Mouse (Mus musculus) retina, postnatal 7 days (tissue): ENCODE data around the gene Elmsan1.
"Not testable (repeated sequence)": the region's sequence is repeated elsewhere in the genome, so short reads cannot be mapped to it uniquely, and the experiment has no call there.

Experiments used
- DNase-seq: peaks from one replicate; pipeline ENCODE4 v3.0.0-alpha.2; 2012; ENCODE audit warnings: low read depth, low spot score

Elmsan1 gene

GRCm38 (mm10) chr12:84218289-84219120 lies at the start of gene Elmsan1:
Elmsan1 (minus strand) TSS chr12:84218881.
- no peak for DNase-seq

- DNase-seq: no peak
Observed at GRCm38 (mm10) chr12:84267264-84267663, 48.6 kb upstream of the Elmsan1 start.

- DNase-seq: no peak
Observed at GRCm38 (mm10) chr12:84260363-84260762, 41.7 kb upstream of the Elmsan1 start.

- no peak for DNase-seq
Observed at GRCm38 (mm10) chr12:84254886-84255285, 36.2 kb upstream of the Elmsan1 start.

- no peak for DNase-seq
Observed at GRCm38 (mm10) chr12:84252811-84253210, 34.1 kb upstream of the Elmsan1 start.

GRCm38 (mm10) chr12:84249217-84249616 lies 30.5 kb upstream of the Elmsan1 start:
- DNase-seq: peak; percentile 66

GRCm38 (mm10) chr12:84245683-84246082 lies 27.0 kb upstream of the Elmsan1 start:
- no peak for DNase-seq

- no peak for DNase-seq
Observed at GRCm38 (mm10) chr12:84243076-84243770, 24.5 kb upstream of the Elmsan1 start.

- DNase-seq: not testable (repeated sequence)
Observed at GRCm38 (mm10) chr12:84237036-84237435, 18.4 kb upstream of the Elmsan1 start.

GRCm38 (mm10) chr12:84235981-84236752 lies 17.5 kb upstream of the Elmsan1 start:
- no peak for DNase-seq

GRCm38 (mm10) chr12:84235577-84235976 lies 16.9 kb upstream of the Elmsan1 start:
- no peak for DNase-seq

GRCm38 (mm10) chr12:84233488-84234100 lies 14.9 kb upstream of the Elmsan1 start:
- DNase-seq: no peak

GRCm38 (mm10) chr12:84226117-84226840 lies 7.6 kb upstream of the Elmsan1 start:
- no peak for DNase-seq

GRCm38 (mm10) chr12:84222405-84222961 lies 3.8 kb upstream of the Elmsan1 start:
- no peak for DNase-seq

- no peak for DNase-seq
Observed at GRCm38 (mm10) chr12:84220951-84221891, 2.5 kb upstream of the Elmsan1 start.

GRCm38 (mm10) chr12:84220515-84220914 lies 1.8 kb upstream of the Elmsan1 start:
- no peak for DNase-seq

GRCm38 (mm10) chr12:84219121-84219561 lies 460 bp upstream of the Elmsan1 start:
- DNase-seq: no peak

- no peak for DNase-seq
Observed at GRCm38 (mm10) chr12:84217508-84218131, 1.1 kb downstream of the Elmsan1 start.

- DNase-seq: no peak
Observed at GRCm38 (mm10) chr12:84217111-84217507, 1.6 kb downstream of the Elmsan1 start.
